Mouse (Mus musculus): ENCODE measurements at regions not wholly inside any gene's neighbourhood (a gene's known extent, or its start where the extent isn't known, plus 50 kb on each side); places are given as distances from the start of the nearest gene placed in this dataset.
A peak's percentile ranks its signal among the peaks of the same experiment; 100 is the strongest.
"Not testable (repeated sequence)": the region's sequence is repeated elsewhere in the genome, so short reads cannot be mapped to it uniquely, and the experiment has no call there.

DNA sequence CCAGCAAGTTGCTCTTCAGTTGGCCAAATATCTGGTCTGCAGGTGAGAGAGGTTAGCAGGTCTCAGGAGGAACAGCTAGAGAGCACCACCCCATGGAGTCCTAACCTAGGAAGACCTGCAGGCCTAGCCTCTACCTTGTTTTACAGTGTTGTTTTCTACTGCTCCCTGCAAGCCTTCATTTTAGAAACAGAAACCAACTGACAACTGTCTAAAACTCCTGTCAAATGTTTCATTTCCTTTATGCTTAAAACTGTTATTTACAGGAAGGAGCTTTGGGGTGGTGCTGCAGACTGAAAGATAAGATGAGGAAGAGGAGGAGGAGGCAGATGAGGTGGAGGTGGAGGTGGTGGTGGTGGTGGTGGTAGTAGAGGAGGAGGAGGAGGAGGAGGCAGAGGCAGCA is 96.6 kb upstream of the Selenop start:
- no peak for DNase-seq (ENCODE audit: low spot score)

DNA sequence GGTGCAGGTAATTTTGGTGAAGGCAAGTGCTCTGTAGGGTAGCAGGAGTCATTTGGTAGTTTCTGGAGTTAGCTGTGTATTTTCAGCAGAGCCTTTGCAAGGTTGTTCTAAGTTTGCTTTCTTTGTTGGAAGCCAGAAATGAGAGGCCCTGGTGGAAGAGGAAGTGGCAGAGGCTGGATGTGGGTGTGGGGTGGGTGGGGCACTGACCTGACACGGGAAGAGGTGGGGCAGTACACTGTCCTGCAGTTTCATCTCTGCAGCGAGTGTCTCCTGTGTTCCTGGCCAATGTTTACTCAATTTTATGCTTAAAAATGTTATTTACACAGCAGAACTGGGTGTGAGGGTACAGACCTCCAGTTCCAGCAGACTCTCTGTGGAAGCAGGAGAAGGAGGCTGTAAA is 94.3 kb upstream of the Selenop start:
- no peak for DNase-seq (ENCODE audit: low spot score)

DNA sequence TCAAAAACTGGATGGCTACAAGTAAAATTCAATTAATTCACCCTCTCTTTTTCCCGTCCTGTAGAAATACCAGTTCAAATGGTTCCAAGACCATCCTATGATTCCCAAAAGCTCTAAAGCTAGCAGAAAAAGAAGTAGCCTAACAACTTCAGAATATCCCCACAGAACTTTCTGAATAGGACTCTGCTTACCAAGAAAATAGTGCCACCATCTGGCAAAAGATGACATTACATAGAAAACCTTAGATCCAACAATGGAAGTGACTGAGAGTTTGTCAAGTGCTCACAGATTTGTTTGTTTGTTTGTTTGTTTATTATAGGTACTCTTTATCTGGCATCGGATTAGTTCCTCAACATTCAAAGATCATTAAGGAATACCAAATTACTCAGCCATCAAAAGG is 93.5 kb upstream of the Selenop start:
- DNase-seq (ENCODE audit: low spot score), result peak; percentile 4

DNA sequence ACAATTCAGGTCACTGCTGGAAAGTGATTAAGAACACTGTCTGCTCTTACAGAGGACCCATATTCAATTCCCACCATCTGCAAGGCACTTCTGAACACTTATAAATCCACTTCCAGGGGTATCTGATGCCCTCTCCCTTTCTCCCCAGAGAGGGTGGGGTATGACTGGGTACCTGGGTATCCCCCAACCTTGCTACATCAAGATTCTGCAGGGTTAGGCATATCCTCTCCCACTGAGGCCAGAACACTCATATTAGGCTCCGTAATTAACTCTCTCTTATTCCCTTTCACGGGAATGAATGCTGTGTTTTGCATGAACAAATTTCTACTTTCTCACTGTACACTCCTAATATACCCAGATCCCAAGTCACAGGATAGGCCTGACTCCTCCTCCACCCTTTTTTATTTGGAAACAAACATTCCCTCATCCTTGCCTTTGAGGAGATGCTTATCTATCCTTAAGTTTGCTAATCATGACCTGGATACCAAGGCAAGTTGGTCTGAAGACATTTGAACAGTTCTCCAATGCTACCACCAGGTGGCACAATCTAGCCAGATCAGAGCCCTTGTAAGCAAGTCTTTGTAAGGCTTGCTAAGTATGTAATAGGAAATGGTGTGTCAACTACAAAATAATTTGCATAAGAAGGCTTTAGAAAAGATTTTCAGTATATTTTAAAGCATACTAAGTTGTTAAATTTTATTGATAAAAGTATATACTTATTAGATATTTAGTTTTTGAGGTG is 66.3 kb upstream of the Selenop start:
- DNase-seq (ENCODE audit: low spot score), result peak; percentile 86

DNA sequence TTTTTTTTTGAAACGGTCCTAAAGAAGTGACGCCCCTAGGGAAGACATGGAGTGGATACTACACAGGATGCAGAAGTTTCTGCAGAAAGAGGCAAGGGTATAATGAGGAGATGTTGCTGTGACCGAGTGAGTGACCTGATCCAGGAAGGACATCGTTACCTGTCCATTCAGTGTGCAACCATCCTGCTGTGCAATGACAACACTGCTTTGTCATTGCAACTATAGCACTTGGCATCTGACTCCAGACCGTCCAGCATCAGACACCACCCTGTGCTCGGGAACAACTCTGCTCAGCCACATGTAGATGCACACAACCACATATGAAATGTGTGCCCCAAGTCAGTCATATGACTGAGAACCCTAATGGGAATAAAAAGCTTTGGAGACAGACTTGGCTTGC is 62.8 kb upstream of the Selenop start:
- no peak for DNase-seq (ENCODE audit: low spot score)

DNA sequence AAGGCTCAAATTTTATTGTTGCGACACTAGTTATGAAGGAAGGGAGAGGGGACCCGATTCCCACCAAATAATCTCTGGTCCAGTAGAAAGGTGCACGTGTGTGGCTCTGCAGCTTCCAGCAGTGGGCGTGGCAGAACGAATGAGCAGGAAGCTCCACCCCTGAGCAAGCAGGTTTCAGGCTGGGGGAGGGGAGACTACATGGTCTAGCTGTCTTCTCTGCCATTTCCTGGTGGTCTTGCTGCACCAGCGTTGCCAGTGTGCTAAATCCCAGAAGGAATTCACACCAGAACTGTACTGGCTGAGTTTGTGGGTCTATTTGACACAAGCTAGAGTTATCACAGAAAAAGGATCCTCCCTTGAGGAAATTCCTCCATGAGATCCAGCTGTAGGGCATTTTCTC is 62.3 kb upstream of the Selenop start:
- DNase-seq (ENCODE audit: low spot score), result not testable (repeated sequence)

DNA sequence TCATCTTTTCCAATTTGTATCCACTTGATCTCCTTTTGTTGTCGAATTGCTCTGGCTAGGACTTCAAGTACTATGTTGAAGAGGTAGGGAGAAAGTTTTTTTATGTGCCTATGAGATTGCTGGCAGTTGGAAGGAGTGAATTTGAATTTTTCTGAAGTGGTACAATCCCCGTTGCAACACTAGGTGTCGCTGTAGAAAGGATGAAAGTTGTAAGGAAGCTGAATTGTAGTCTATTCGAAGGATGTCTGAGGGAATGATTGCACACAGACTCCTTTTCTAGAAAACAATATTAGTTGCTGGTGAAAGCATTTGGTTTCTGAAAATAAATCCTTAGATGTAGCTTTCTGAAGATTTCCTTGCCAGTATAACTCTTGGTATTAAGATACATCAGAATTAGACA is 54.6 kb upstream of the Selenop start:
- DNase-seq (ENCODE audit: low spot score), result peak; percentile 75

DNA sequence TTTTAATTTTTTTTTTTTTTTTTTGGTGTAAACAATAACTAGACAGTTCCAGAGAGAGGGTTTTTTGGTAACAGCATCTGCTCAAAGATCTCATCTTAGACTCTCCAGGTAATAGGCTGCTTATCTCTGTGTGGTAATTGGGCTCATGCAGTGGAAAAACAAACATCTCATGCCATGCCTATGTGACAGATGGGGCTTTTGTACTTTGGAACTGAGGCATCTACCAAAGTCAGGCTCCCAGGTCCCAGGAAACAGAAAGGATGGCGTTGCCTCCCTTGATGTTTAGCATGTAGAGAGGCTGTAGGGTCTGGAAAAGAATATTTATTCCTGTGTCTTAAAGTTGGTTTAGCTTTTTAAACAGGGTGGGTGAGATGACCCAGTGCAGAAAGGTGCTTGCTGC is 53.1 kb upstream of the Selenop start:
- DNase-seq (ENCODE audit: low spot score), result no peak
